ENCODE assay signal across 9 mouse cellular contexts in genomic region chr13:71001278-71001677, GRCm38 (mm10).
DNase-seq lines count a peak whose midpoint lies in the region; ATAC-seq and TF ChIP-seq lines count a peak whose summit lies in the region.
"Had no signal": no experiment of that assay in that cellular context is flagged by ENCODE, and none has a peak within 500 bp of the region (broad histone marks: within the 10 kb centered on the region; RNA-seq: fewer than 3 reads in every experiment).

No protein-coding gene starts in this region.

- H3K4me2 ChIP-seq in kidney, postnatal 0 days (ENCODE audit: low read length): no peak overlapping the region
- H3K4me2 ChIP-seq in limb, embryonic 14.5 days (replicated peaks; ENCODE audit: low read depth, low read length, severe bottlenecking): no peak overlapping the region
- no peak overlapping the region for H3K4me2 ChIP-seq in neural tube, embryonic 15.5 days
- H3K4me2 ChIP-seq: stomach, embryonic 15.5 days had no signal

- no peaks in the 10 kb centered on the region for H3K9me3 ChIP-seq in kidney, postnatal 0 days (replicated peaks; ENCODE audit: low read length)
- no peaks in the 10 kb centered on the region for H3K9me3 ChIP-seq in limb, embryonic 14.5 days (ENCODE audit: control insufficient read depth, low read length)
- H3K9me3 ChIP-seq in neural tube, embryonic 15.5 days (replicated peaks): no peaks in the 10 kb centered on the region
- H3K9me3 ChIP-seq: stomach, embryonic 15.5 days had no signal

- DNase-seq in heart, adult 2 months: peak; percentile 10 to 49
- no peak for DNase-seq in heart, adult 11 months
- DNase-seq in embryo, embryonic 10 days (ENCODE audit: low spot score): peak; percentile 80
- DNase-seq in gastrocnemius, postnatal 4 days (ENCODE audit: low spot score in 2 of 2): peak; percentile 27 to 58
- DNase-seq in kidney, postnatal 0 days (ENCODE audit: low spot score): peak; percentile 74
- DNase-seq in limb, embryonic 14.5 days (ENCODE audit: low spot score): peak; percentile 73
- DNase-seq in urinary bladder, postnatal 14 days (ENCODE audit: low spot score): peak; percentile 54

- no peak for TF ChIP-seq POLR2A in heart, adult 2 months (IDR thresholded peaks at IDR 0.05; ENCODE audit: insufficient read depth, low read depth, low read length)
- no peak for TF ChIP-seq POLR2A in limb, embryonic 14.5 days (IDR thresholded peaks at IDR 0.05; ENCODE audit: borderline replicate concordance, extremely low read depth, insufficient read depth, insufficient read length)

- intact Hi-C loops in heart, adult 2 months (cut with DNase I): loop anchor here (1.0 to 5.0 kb wide), 3 partner anchors 39 to 358 kb away; partner anchors contain the start of gene Adamts16

- TF ChIP-seq CTCF in heart, adult 2 months (IDR thresholded peaks at IDR 0.05): peak; percentile 70
- TF ChIP-seq CTCF in kidney, postnatal 0 days (IDR thresholded peaks at IDR 0.05; ENCODE audit: low read depth): peak; percentile 86

- no peaks in the 10 kb centered on the region for H3K36me3 ChIP-seq in heart, adult 2 months (ENCODE audit: control insufficient read depth, insufficient read depth, low read length)
- no peaks in the 10 kb centered on the region for H3K36me3 ChIP-seq in kidney, postnatal 0 days (ENCODE audit: insufficient read depth, low read length)
- H3K36me3 ChIP-seq in limb, embryonic 14.5 days (ENCODE audit: control insufficient read depth, insufficient read depth, low read length): no peaks in the 10 kb centered on the region
- H3K36me3 ChIP-seq in neural tube, embryonic 15.5 days: no peaks in the 10 kb centered on the region
- H3K36me3 ChIP-seq: stomach, embryonic 15.5 days had no signal

- no peak overlapping the region for H3K4me3 ChIP-seq in heart, adult 2 months
- H3K4me3 ChIP-seq in kidney, postnatal 0 days (replicated peaks; ENCODE audit: low read depth, low read length): no peak overlapping the region
- H3K4me3 ChIP-seq in limb, embryonic 14.5 days (replicated peaks; ENCODE audit: low read length): no peak overlapping the region
- H3K4me3 ChIP-seq in neural tube, embryonic 15.5 days (replicated peaks): no peak overlapping the region
- H3K4me3 ChIP-seq: stomach, embryonic 15.5 days had no signal

- no peaks in the 10 kb centered on the region for H3K4me1 ChIP-seq in heart, adult 2 months (ENCODE audit: control insufficient read depth, insufficient read depth, low read length)
- no peaks in the 10 kb centered on the region for H3K4me1 ChIP-seq in kidney, postnatal 0 days (replicated peaks; ENCODE audit: insufficient read depth, low read length)
- H3K4me1 ChIP-seq in limb, embryonic 14.5 days (ENCODE audit: control insufficient read depth, insufficient read depth, low read length): no peaks in the 10 kb centered on the region
- H3K4me1 ChIP-seq in neural tube, embryonic 15.5 days: no peaks in the 10 kb centered on the region
- H3K4me1 ChIP-seq: stomach, embryonic 15.5 days had no signal

- no peak overlapping the region for H3K27ac ChIP-seq in heart, adult 2 months
- H3K27ac ChIP-seq in kidney, postnatal 0 days: no peak overlapping the region
- H3K27ac ChIP-seq in limb, embryonic 14.5 days (replicated peaks; ENCODE audit: low read depth, low read length): no peak overlapping the region
- no peak overlapping the region for H3K27ac ChIP-seq in neural tube, embryonic 15.5 days (replicated peaks)
- H3K27ac ChIP-seq: stomach, embryonic 15.5 days had no signal

- peak; percentile 63 for ATAC-seq in kidney, postnatal 0 days (replicated peaks; ENCODE audit: low FRiP score, low read depth)
- peak; percentile 19; the same call in 1 of the 2 replicates for ATAC-seq in limb, embryonic 14.5 days (ENCODE audit: low FRiP score, low read depth)
- peak; percentile 73 for ATAC-seq in neural tube, embryonic 15.5 days (ENCODE audit: low FRiP score)

- 7% methylated on average over 2 of the region's 2 CpGs for WGBS in heart, adult 2 months
- WGBS in kidney, postnatal 0 days: 7% methylated on average over 2 of the region's 2 CpGs
- WGBS in limb, embryonic 14.5 days: 6% methylated on average over 2 of the region's 2 CpGs
- WGBS in neural tube, embryonic 15.5 days: 14% methylated on average over 2 of the region's 2 CpGs

- no peak for TF ChIP-seq EP300 in heart, adult 2 months (IDR thresholded peaks at IDR 0.05; ENCODE audit: insufficient read depth, low read depth, low read length)

- no peaks in the 10 kb centered on the region for H3K79me2 ChIP-seq in heart, adult 2 months (replicated peaks; ENCODE audit: control insufficient read depth, insufficient read depth, low read length)

- no peaks in the 10 kb centered on the region for H3K27me3 ChIP-seq in heart, adult 2 months (ENCODE audit: control insufficient read depth, insufficient read depth, low read length)
- H3K27me3 ChIP-seq in kidney, postnatal 0 days (ENCODE audit: insufficient read depth, low read length): no peaks in the 10 kb centered on the region
- no peaks in the 10 kb centered on the region for H3K27me3 ChIP-seq in limb, embryonic 14.5 days (ENCODE audit: control insufficient read depth, insufficient read depth, low read length)
- H3K27me3 ChIP-seq in neural tube, embryonic 15.5 days (replicated peaks): peaks cover 5% of the 10 kb centered on the region; the same call in 1 of the 2 replicates
- H3K27me3 ChIP-seq: stomach, embryonic 15.5 days had no signal

- no peak overlapping the region for H3K9ac ChIP-seq in heart, adult 2 months (ENCODE audit: low read depth, low read length)
- H3K9ac ChIP-seq in kidney, postnatal 0 days (ENCODE audit: low read depth, low read length): no peak overlapping the region
- H3K9ac ChIP-seq in limb, embryonic 14.5 days (ENCODE audit: low read depth, low read length, severe bottlenecking): no peak overlapping the region
- H3K9ac ChIP-seq in neural tube, embryonic 15.5 days (replicated peaks): no peak overlapping the region
- H3K9ac ChIP-seq: stomach, embryonic 15.5 days had no signal

Comparison
In these comparisons a context has a peak if more than half of its experiments do, and no peak if none do; other contexts are left out.
1. ATAC-seq: peak in every context shown above with its lines; median percentile 73 in neural tube, embryonic 15.5 days; 63 in kidney, postnatal 0 days; 19 in limb, embryonic 14.5 days.